Mouse (Mus musculus): ENCODE results near the gene Nolc1. TPM values are rescaled to one million over a fixed set of nuclear protein-coding genes. Genes with fewer than 3 reads are reported as not detected.

The Nolc1 gene
- polyA plus RNA-seq, 1 experiment = 38.9 TPM

- H3K4me1 ChIP-seq (ENCODE audit: control insufficient read depth, insufficient read depth, low read length) = peaks cover 15% of the 10 kb centered on the region; the same call in 1 of the 2 replicates
- H3K27ac ChIP-seq (ENCODE audit: insufficient read depth, low read length) = peak within 1 kb of the TSS; percentile 95
- peak; percentile 92 to 94 for DNase-seq
- TF ChIP-seq CTCF (IDR thresholded peaks at IDR 0.05; ENCODE audit: borderline replicate concordance, insufficient read depth, low read depth, low read length) (no peak), POLR2A (IDR thresholded peaks at IDR 0.05; ENCODE audit: borderline replicate concordance, insufficient read depth, low read length) (peak; percentile 61)
- peak within 1 kb of the TSS; percentile 86 for H3K4me3 ChIP-seq (replicated peaks; ENCODE audit: insufficient read depth, low read depth, low read length)
- WGBS = under 1% methylated on average over 80 of the region's 84 CpGs
- no peaks in the 10 kb centered on the region for H3K27me3 ChIP-seq (ENCODE audit: control insufficient read depth, insufficient read depth, low read length)
Measured at GRCm38 (mm10) chr19:46044993-46045695, 30.5 kb upstream of the Nolc1 start, which contains the start of gene Ldb1. Ldb1 (minus strand) TSS chr19:46045214.

GRCm38 (mm10) chr19:46045696-46046311, 29.9 kb upstream of the Nolc1 start:
- TF ChIP-seq CTCF (IDR thresholded peaks at IDR 0.05; ENCODE audit: borderline replicate concordance, insufficient read depth, low read depth, low read length) (no peak), POLR2A (IDR thresholded peaks at IDR 0.05; ENCODE audit: borderline replicate concordance, insufficient read depth, low read length) (no peak)
- DNase-seq = peak in 1 of 2 experiments; percentile 64
- H3K27ac ChIP-seq (ENCODE audit: insufficient read depth, low read length) = peak overlapping the region; percentile 95
- peaks cover 15% of the 10 kb centered on the region; the same call in 1 of the 2 replicates for H3K4me1 ChIP-seq (ENCODE audit: control insufficient read depth, insufficient read depth, low read length)
- H3K4me3 ChIP-seq (replicated peaks; ENCODE audit: insufficient read depth, low read depth, low read length) = peak overlapping the region; percentile 86
- WGBS = 2% methylated on average over 7 of the region's 7 CpGs
- no peaks in the 10 kb centered on the region for H3K27me3 ChIP-seq (ENCODE audit: control insufficient read depth, insufficient read depth, low read length)

GRCm38 (mm10) chr19:46046621-46047025, 29.0 kb upstream of the Nolc1 start:
- TF ChIP-seq CTCF (IDR thresholded peaks at IDR 0.05; ENCODE audit: borderline replicate concordance, insufficient read depth, low read depth, low read length) (no peak), POLR2A (IDR thresholded peaks at IDR 0.05; ENCODE audit: borderline replicate concordance, insufficient read depth, low read length) (no peak)
- Histone ChIP-seq H3K4me3 (replicated peaks; ENCODE audit: insufficient read depth, low read depth, low read length) (no peak overlapping the region), H3K4me1 (ENCODE audit: control insufficient read depth, insufficient read depth, low read length) (peaks cover 11% of the 10 kb centered on the region; the same call in 1 of the 2 replicates), H3K27ac (ENCODE audit: insufficient read depth, low read length) (no peak overlapping the region), H3K27me3 (ENCODE audit: control insufficient read depth, insufficient read depth, low read length) (no peaks in the 10 kb centered on the region)
- WGBS = 6% methylated on average over 10 of the region's 10 CpGs
- no peak for DNase-seq

- DNase-seq = no peak
- Histone ChIP-seq H3K4me3 (replicated peaks; ENCODE audit: insufficient read depth, low read depth, low read length) (no peak overlapping the region), H3K4me1 (ENCODE audit: control insufficient read depth, insufficient read depth, low read length) (peaks cover 8% of the 10 kb centered on the region; the same call in 1 of the 2 replicates), H3K27me3 (ENCODE audit: control insufficient read depth, insufficient read depth, low read length) (no peaks in the 10 kb centered on the region), H3K27ac (ENCODE audit: insufficient read depth, low read length) (no peak overlapping the region)
- TF ChIP-seq POLR2A (IDR thresholded peaks at IDR 0.05; ENCODE audit: borderline replicate concordance, insufficient read depth, low read length) = no peak
- no peak for TF ChIP-seq CTCF (IDR thresholded peaks at IDR 0.05; ENCODE audit: borderline replicate concordance, insufficient read depth, low read depth, low read length)
- 73% methylated on average over 2 of the region's 2 CpGs for WGBS
Measured at GRCm38 (mm10) chr19:46047426-46047825, 28.2 kb upstream of the Nolc1 start.

- Histone ChIP-seq H3K27ac (ENCODE audit: insufficient read depth, low read length) (no peak overlapping the region), H3K4me3 (replicated peaks; ENCODE audit: insufficient read depth, low read depth, low read length) (no peak overlapping the region), H3K4me1 (ENCODE audit: control insufficient read depth, insufficient read depth, low read length) (no peaks in the 10 kb centered on the region), H3K27me3 (ENCODE audit: control insufficient read depth, insufficient read depth, low read length) (no peaks in the 10 kb centered on the region)
- 51% methylated on average over 4 of the region's 4 CpGs for WGBS
- DNase-seq = no peak
- TF ChIP-seq CTCF (IDR thresholded peaks at IDR 0.05; ENCODE audit: borderline replicate concordance, insufficient read depth, low read depth, low read length) (no peak), POLR2A (IDR thresholded peaks at IDR 0.05; ENCODE audit: borderline replicate concordance, insufficient read depth, low read length) (no peak)
Measured at GRCm38 (mm10) chr19:46049129-46049528, 26.5 kb upstream of the Nolc1 start.

- no peak for DNase-seq
- Histone ChIP-seq H3K4me1 (ENCODE audit: control insufficient read depth, insufficient read depth, low read length) (no peaks in the 10 kb centered on the region), H3K27me3 (ENCODE audit: control insufficient read depth, insufficient read depth, low read length) (no peaks in the 10 kb centered on the region), H3K27ac (ENCODE audit: insufficient read depth, low read length) (no peak overlapping the region), H3K4me3 (replicated peaks; ENCODE audit: insufficient read depth, low read depth, low read length) (no peak overlapping the region)
- WGBS = 85% methylated on average over 2 of the region's 2 CpGs
- TF ChIP-seq CTCF (IDR thresholded peaks at IDR 0.05; ENCODE audit: borderline replicate concordance, insufficient read depth, low read depth, low read length) = no peak
- no peak for TF ChIP-seq POLR2A (IDR thresholded peaks at IDR 0.05; ENCODE audit: borderline replicate concordance, insufficient read depth, low read length)
Measured at GRCm38 (mm10) chr19:46050462-46050861, 25.2 kb upstream of the Nolc1 start.

- H3K27ac ChIP-seq (ENCODE audit: insufficient read depth, low read length) = no peak overlapping the region
- H3K27me3 ChIP-seq (ENCODE audit: control insufficient read depth, insufficient read depth, low read length) = no peaks in the 10 kb centered on the region
- H3K4me1 ChIP-seq (ENCODE audit: control insufficient read depth, insufficient read depth, low read length) = no peaks in the 10 kb centered on the region
- DNase-seq = no peak
- WGBS = under 1% methylated on average over 11 of the region's 11 CpGs
- peak overlapping the region; percentile 70 for H3K4me3 ChIP-seq (replicated peaks; ENCODE audit: insufficient read depth, low read depth, low read length)
- no peak for TF ChIP-seq POLR2A (IDR thresholded peaks at IDR 0.05; ENCODE audit: borderline replicate concordance, insufficient read depth, low read length)
- peak; percentile 31; the same call in 1 of the 2 replicates for TF ChIP-seq CTCF (IDR thresholded peaks at IDR 0.05; ENCODE audit: borderline replicate concordance, insufficient read depth, low read depth, low read length)
Measured at GRCm38 (mm10) chr19:46055752-46056387, 19.8 kb upstream of the Nolc1 start.
